In genomic region chr14:48671480-48672240, GRCm38 (mm10) we compare ENCODE assay signal across 23 mouse cellular contexts. TPM values are rescaled to one million over a fixed set of nuclear protein-coding genes. Genes with fewer than 3 reads are reported as not detected.
DNase-seq lines count a peak whose midpoint lies in the region; ATAC-seq and TF ChIP-seq lines count a peak whose summit lies in the region.
"Had no signal": no experiment of that assay in that cellular context is flagged by ENCODE, and none has a peak within 500 bp of the region (broad histone marks: within the 10 kb centered on the region; RNA-seq: fewer than 3 reads in every experiment).

No protein-coding gene starts in this region.

- no peak overlapping the region for H3K27ac ChIP-seq in limb, embryonic 11.5 days (replicated peaks; ENCODE audit: low read depth, low read length)
- no peak overlapping the region for H3K27ac ChIP-seq in limb, embryonic 10.5 days
- peak overlapping the region; percentile 66 for H3K27ac ChIP-seq in forebrain, embryonic 12.5 days
- H3K27ac ChIP-seq in midbrain, embryonic 10.5 days (replicated peaks): peak overlapping the region; percentile 100
- peak overlapping the region; percentile 82 for H3K27ac ChIP-seq in midbrain, postnatal 0 days (ENCODE audit: low read depth, low read length)
- H3K27ac ChIP-seq: liver, embryonic 15.5 days; macrophage had no signal

- DNase-seq in limb, embryonic 11.5 days (ENCODE audit: low spot score): peak; percentile 27
- DNase-seq in limb, embryonic 10.5 days (ENCODE audit: low spot score): no peak
- DNase-seq in midbrain, embryonic 10.5 days (ENCODE audit: low spot score): peak; percentile 50
- DNase-seq in midbrain, postnatal 0 days (ENCODE audit: low spot score): no peak
- no peak for DNase-seq in kidney, postnatal 36 days
- DNase-seq in thymus, adult 18-20 months: no peak
- DNase-seq: adrenal gland, adult 8-10 months; cerebellum, adult 11 months; cerebellum, postnatal 14 days; kidney, adult 8-10 months; kidney, postnatal 25 days; right cerebral cortex, adult 18-20 months; thymus, postnatal 36 days had no signal

- H3K4me1 ChIP-seq in limb, embryonic 11.5 days (ENCODE audit: control insufficient read depth, insufficient read depth, low read length): peaks cover 4% of the 10 kb centered on the region; the same call in 1 of the 2 replicates
- peaks cover 17% of the 10 kb centered on the region for H3K4me1 ChIP-seq in limb, embryonic 10.5 days
- peaks cover 50% of the 10 kb centered on the region for H3K4me1 ChIP-seq in forebrain, embryonic 12.5 days
- peaks cover 63% of the 10 kb centered on the region for H3K4me1 ChIP-seq in midbrain, embryonic 10.5 days
- 0 out of 2 replicates have a peak, but pooled peaks cover 2% of the 10 kb centered on the region for H3K4me1 ChIP-seq in midbrain, postnatal 0 days (ENCODE audit: insufficient read depth, low read length)
- H3K4me1 ChIP-seq: liver, embryonic 15.5 days had no signal

- H3K9ac ChIP-seq in limb, embryonic 11.5 days (ENCODE audit: low read length): no peak overlapping the region
- H3K9ac ChIP-seq in forebrain, embryonic 12.5 days: 0 out of 2 replicates have a peak overlapping the region, but pooled peaks have one; percentile 8
- H3K9ac ChIP-seq in midbrain, postnatal 0 days (replicated peaks; ENCODE audit: low read length, poor library complexity, severe bottlenecking): peak overlapping the region; percentile 19; the same call in 1 of the 2 replicates
- H3K9ac ChIP-seq: heart, embryonic 12.5 days; liver, embryonic 15.5 days had no signal

- no peak overlapping the region for H3K4me3 ChIP-seq in limb, embryonic 11.5 days (ENCODE audit: low read depth, low read length)
- no peak overlapping the region for H3K4me3 ChIP-seq in limb, embryonic 10.5 days
- peak overlapping the region; percentile 17 for H3K4me3 ChIP-seq in forebrain, embryonic 12.5 days (replicated peaks)
- H3K4me3 ChIP-seq in midbrain, embryonic 10.5 days: peak overlapping the region; percentile 97
- peak overlapping the region; percentile 43 for H3K4me3 ChIP-seq in midbrain, postnatal 0 days (ENCODE audit: low read depth, low read length)
- H3K4me3 ChIP-seq: heart, embryonic 12.5 days; liver, embryonic 15.5 days had no signal

- no peak for ATAC-seq in limb, embryonic 11.5 days (ENCODE audit: insufficient number of reproducible peaks, low FRiP score, low TSS enrichment, low read depth)
- ATAC-seq in forebrain, embryonic 12.5 days (ENCODE audit: low FRiP score): no peak
- no peak for ATAC-seq in midbrain, postnatal 0 days (ENCODE audit: low FRiP score)

- peaks cover 64% of the 10 kb centered on the region for H3K27me3 ChIP-seq in limb, embryonic 11.5 days (ENCODE audit: control insufficient read depth, insufficient read depth, low read length)
- peaks cover 100% of the 10 kb centered on the region for H3K27me3 ChIP-seq in limb, embryonic 10.5 days (ENCODE audit: low read depth, poor library complexity, severe bottlenecking)
- peaks cover 78% of the 10 kb centered on the region for H3K27me3 ChIP-seq in forebrain, embryonic 12.5 days
- H3K27me3 ChIP-seq in midbrain, embryonic 10.5 days (ENCODE audit: low read depth, poor library complexity, severe bottlenecking): peaks cover 91% of the 10 kb centered on the region
- peaks cover 10% of the 10 kb centered on the region; the same call in 1 of the 2 replicates for H3K27me3 ChIP-seq in midbrain, postnatal 0 days (ENCODE audit: insufficient read depth, low read length)

- H3K4me2 ChIP-seq in limb, embryonic 11.5 days (ENCODE audit: low read depth, severe bottlenecking): no peak overlapping the region
- H3K4me2 ChIP-seq in forebrain, embryonic 12.5 days: peak overlapping the region; percentile 38
- peak overlapping the region; percentile 73 for H3K4me2 ChIP-seq in midbrain, postnatal 0 days (ENCODE audit: low read depth, low read length, poor library complexity, severe bottlenecking)
- H3K4me2 ChIP-seq: heart, embryonic 12.5 days; liver, embryonic 15.5 days had no signal

- 25% methylated on average over 9 of the region's 9 CpGs for WGBS in limb, embryonic 11.5 days
- 23% methylated on average over 9 of the region's 9 CpGs for WGBS in limb, embryonic 10.5 days
- WGBS in forebrain, embryonic 12.5 days: 6% methylated on average over 9 of the region's 9 CpGs
- 15% methylated on average over 9 of the region's 9 CpGs for WGBS in midbrain, embryonic 10.5 days
- WGBS in midbrain, postnatal 0 days: 24% methylated on average over 9 of the region's 9 CpGs

- no peaks in the 10 kb centered on the region for H3K36me3 ChIP-seq in limb, embryonic 11.5 days (ENCODE audit: control insufficient read depth, insufficient read depth, low read length)
- no peaks in the 10 kb centered on the region for H3K36me3 ChIP-seq in limb, embryonic 10.5 days
- H3K36me3 ChIP-seq in forebrain, embryonic 12.5 days (replicated peaks): no peaks in the 10 kb centered on the region
- no peaks in the 10 kb centered on the region for H3K36me3 ChIP-seq in midbrain, embryonic 10.5 days
- no peaks in the 10 kb centered on the region for H3K36me3 ChIP-seq in midbrain, postnatal 0 days (ENCODE audit: insufficient read depth, low read length)
- H3K36me3 ChIP-seq: heart, embryonic 12.5 days; liver, embryonic 15.5 days had no signal

- no peaks in the 10 kb centered on the region for H3K9me3 ChIP-seq in limb, embryonic 11.5 days (ENCODE audit: control insufficient read depth, low read length)
- no peaks in the 10 kb centered on the region for H3K9me3 ChIP-seq in limb, embryonic 10.5 days (replicated peaks)
- no peaks in the 10 kb centered on the region for H3K9me3 ChIP-seq in forebrain, embryonic 12.5 days
- no peaks in the 10 kb centered on the region for H3K9me3 ChIP-seq in midbrain, embryonic 10.5 days (replicated peaks)
- no peaks in the 10 kb centered on the region for H3K9me3 ChIP-seq in midbrain, postnatal 0 days (ENCODE audit: low read length)
- H3K9me3 ChIP-seq: heart, embryonic 12.5 days; liver, embryonic 15.5 days had no signal

- no peak for TF ChIP-seq CTCF in midbrain, postnatal 0 days (IDR thresholded peaks at IDR 0.05)

RNA-seq across cellular contexts. Expression of gene Otx2, which starts 2.0 kb away (rescaled TPM):
- not detected in 2 replicates for polyA plus RNA-seq in limb, embryonic 11.5 days (2014; fragmentation: Nextera tagmentation; extraction: Ambion mirVana)
- polyA plus RNA-seq in limb, embryonic 10.5 days (2016; fragmentation: Nextera tagmentation; extraction: Ambion mirVana): 0.06 TPM in 1 of 2 replicates, not detected in the other
- polyA plus RNA-seq in forebrain, embryonic 12.5 days (2016; fragmentation: Nextera tagmentation; extraction: Ambion mirVana): 56.7 and 59.3 TPM in 2 replicates
- polyA plus RNA-seq in midbrain, embryonic 10.5 days (2016; fragmentation: Nextera tagmentation; extraction: Ambion mirVana): 149 and 169 TPM in 2 replicates
- total RNA-seq in midbrain, postnatal 0 days (2014; rRNA removed): 90.3 and 93.2 TPM in 2 replicates
- 61.2 and 62.0 TPM in 2 replicates for polyA plus RNA-seq in midbrain, postnatal 0 days (2015; fragmentation: Nextera tagmentation; extraction: Ambion mirVana)
- total RNA-seq: adrenal gland, adult 8-10 months; gastrocnemius, adult 8-10 months; granulocyte monocyte progenitor cell, adult 5-6 weeks; heart, postnatal 25 days had no signal
- polyA plus RNA-seq: intestine, embryonic 14.5 days; liver, embryonic 15.5 days; lung, embryonic 16.5 days; macrophage; testis, adult 2 months had no signal

Comparison
In these comparisons a context has a peak if more than half of its experiments do, and no peak if none do; other contexts are left out.
1. DNase-seq: peak in limb, embryonic 11.5 days (single experiment) and midbrain, embryonic 10.5 days (single experiment); none in limb, embryonic 10.5 days (single experiment), midbrain, postnatal 0 days (single experiment), kidney, postnatal 36 days (0 of 2) and thymus, adult 18-20 months (0 of 2).
2. H3K27ac ChIP-seq: peak in forebrain, embryonic 12.5 days (single experiment), midbrain, embryonic 10.5 days (single experiment) and midbrain, postnatal 0 days (single experiment); none in limb, embryonic 11.5 days (single experiment) and limb, embryonic 10.5 days (single experiment).
3. H3K4me3 ChIP-seq: peak in forebrain, embryonic 12.5 days (single experiment), midbrain, embryonic 10.5 days (single experiment) and midbrain, postnatal 0 days (single experiment); none in limb, embryonic 11.5 days (single experiment) and limb, embryonic 10.5 days (single experiment).
4. RNA of gene Otx2, which starts 2.0 kb away (polyA plus RNA-seq): 149 to 169 TPM in midbrain, embryonic 10.5 days, 61.2 to 62.0 TPM in midbrain, postnatal 0 days and 56.7 to 59.3 TPM in forebrain, embryonic 12.5 days; 0.06 TPM in limb, embryonic 10.5 days and not detected in limb, embryonic 11.5 days; every median in the first group is over 10 times any median in the second.